Mouse (Mus musculus): Measurements from ENCODE around the gene Gm47996. TPM values are rescaled to one million over a fixed set of nuclear protein-coding genes. Genes with fewer than 3 reads are reported as not detected.
"Not testable (repeated sequence)": the region's sequence is repeated elsewhere in the genome, so short reads cannot be mapped to it uniquely, and the experiment has no call there.

Gene Gm47996
- polyA plus RNA-seq, 1 experiment from 2014 or later, result not detected

DNA sequence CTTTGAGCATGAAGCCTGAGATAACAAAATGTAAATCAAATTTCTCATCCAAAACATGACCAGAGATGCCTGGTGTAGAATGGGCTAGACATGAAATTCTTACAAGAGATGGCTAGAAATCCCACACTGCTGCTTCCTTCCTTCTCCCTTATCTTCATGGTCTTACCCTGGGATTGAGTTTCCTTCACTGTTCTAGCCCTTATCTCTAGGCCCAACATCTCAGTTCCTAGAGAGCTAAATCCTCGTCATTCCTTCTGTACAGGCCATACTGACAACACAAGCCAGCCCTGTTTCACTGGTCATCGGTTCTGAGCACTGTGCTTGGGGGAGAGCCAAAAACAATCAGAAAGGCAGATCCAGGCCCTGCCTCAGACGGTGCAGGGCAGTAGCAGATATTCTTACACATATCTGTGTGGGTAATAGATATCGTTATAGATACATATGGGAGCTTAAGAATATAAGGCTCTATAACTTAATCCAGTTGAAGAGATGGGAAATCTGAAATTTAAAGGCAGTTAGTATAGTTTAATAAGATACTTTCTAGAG, 23.0 kb upstream of the Gm47996 start:
- not testable (repeated sequence) for H3K27ac ChIP-seq, H3K36me3 ChIP-seq
- 76% methylated on average over 4 of the region's 4 CpGs for WGBS

DNA sequence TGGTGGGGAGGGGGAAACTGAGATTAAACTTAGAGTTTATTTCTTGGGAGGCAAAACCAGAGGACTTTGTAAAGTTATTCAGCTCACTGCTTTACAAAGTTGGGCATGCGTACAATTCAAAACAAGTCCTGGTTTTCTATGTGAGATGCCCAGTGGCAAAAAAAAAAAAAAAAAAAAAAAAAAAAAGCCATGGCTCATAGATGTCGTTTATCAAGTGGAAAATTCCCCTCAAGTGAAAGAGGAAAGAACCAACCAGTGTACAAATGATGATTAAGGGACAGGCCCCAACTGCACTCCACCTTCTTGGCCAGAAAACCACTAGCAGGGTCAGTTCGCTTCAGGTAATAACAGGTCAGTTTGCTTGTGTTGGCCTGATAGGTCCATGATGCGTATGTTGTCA, 21.5 kb upstream of the Gm47996 start:
- Histone ChIP-seq H3K27ac (no peak overlapping the region), H3K27me3 (replicated peaks) (no peaks in the 10 kb centered on the region), H3K4me1 (replicated peaks) (no peaks in the 10 kb centered on the region), H3K36me3 (no peaks in the 10 kb centered on the region), H3K4me2 (replicated peaks) (no peak overlapping the region), H3K9ac (no peak overlapping the region), H3K4me3 (replicated peaks) (no peak overlapping the region), H3K9me3 (no peaks in the 10 kb centered on the region)
- 86% methylated on average over 4 of the region's 4 CpGs for WGBS
- no peak for ATAC-seq

More for the DNA sequence above, 23.0 kb upstream of the Gm47996 start:
- H3K9ac ChIP-seq; H3K4me2 ChIP-seq (replicated peaks); H3K4me3 ChIP-seq (replicated peaks); H3K27me3 ChIP-seq (replicated peaks); ATAC-seq; H3K4me1 ChIP-seq (replicated peaks); H3K9me3 ChIP-seq: not testable (repeated sequence)

DNA sequence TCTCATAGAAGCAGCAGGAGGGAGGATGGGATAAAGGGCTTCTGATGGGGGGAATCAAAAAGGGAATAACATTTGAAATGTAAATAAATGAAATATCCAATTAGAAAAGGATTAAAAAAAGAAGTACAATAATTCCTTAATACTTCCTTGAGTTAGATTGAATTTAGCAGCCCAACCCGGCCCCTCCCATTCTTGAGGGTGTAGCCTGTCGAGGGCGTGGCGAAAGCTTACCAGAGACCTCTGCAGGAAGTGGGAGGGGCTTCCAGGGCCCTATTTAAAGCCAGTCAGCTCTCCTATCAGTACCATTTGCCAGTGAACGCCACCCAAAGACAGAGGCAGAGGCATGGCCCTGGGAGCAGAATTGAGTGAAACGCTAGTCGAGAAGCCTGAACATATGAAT, 17.9 kb upstream of the Gm47996 start, which contains the start of gene Gm8947:
Gm8947 (plus strand) TSS at position 302 of the 400 bp plus-strand sequence.
- ATAC-seq; H3K9ac ChIP-seq; H3K4me2 ChIP-seq (replicated peaks); H3K27me3 ChIP-seq (replicated peaks); H3K27ac ChIP-seq; H3K36me3 ChIP-seq; H3K4me3 ChIP-seq (replicated peaks); H3K4me1 ChIP-seq (replicated peaks); H3K9me3 ChIP-seq: not testable (repeated sequence)
- WGBS, result 92% methylated on average over 3 of the region's 7 CpGs

DNA sequence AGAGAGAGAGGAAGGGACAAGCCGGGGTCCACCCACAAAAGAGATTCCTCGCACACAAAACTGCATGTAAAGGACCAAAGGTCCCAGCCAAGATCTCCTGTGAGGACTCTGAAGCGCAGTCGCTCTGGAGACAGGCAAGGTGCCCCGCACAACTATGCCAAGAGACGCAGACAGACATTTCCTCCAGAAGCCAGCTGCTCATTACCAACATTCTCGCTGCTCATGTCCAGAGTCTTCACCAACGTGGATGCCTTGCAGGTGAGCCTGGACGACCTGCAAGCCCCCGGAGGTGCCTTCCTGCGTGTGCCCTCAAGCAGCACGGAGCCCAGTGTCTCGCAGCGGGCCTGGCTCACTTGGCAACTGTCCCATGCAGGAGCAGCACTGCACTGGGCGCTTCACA, 17.2 kb upstream of the Gm47996 start:
- H3K4me1 ChIP-seq (replicated peaks); H3K9ac ChIP-seq; H3K9me3 ChIP-seq; H3K4me2 ChIP-seq (replicated peaks); ATAC-seq; H3K27me3 ChIP-seq (replicated peaks); H3K4me3 ChIP-seq (replicated peaks); H3K27ac ChIP-seq; H3K36me3 ChIP-seq: not testable (repeated sequence)
- 93% methylated on average over 15 of the region's 15 CpGs for WGBS

DNA sequence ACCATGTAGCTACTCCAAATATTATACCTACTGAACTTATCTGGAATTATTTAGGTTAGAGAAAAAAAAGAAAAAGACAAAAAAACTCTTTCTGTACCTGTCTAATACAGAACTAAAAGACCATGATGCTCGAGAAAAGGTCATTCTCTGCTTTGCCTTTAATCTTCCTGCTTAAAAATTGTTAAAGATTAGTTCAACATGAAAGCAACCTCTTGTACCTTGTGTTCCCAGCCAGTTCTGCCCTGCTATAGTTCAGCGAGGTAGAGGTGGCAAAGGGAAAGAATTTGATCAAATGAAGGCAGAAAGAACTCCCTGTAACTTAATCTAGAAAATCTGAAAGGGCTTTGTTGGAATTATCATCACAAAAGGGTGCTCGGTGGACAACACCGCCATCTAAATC, 13.9 kb upstream of the Gm47996 start:
- not testable (repeated sequence) for H3K27ac ChIP-seq; H3K36me3 ChIP-seq; H3K4me2 ChIP-seq (replicated peaks); ATAC-seq; H3K4me3 ChIP-seq (replicated peaks); H3K27me3 ChIP-seq (replicated peaks); H3K9me3 ChIP-seq; H3K9ac ChIP-seq; H3K4me1 ChIP-seq (replicated peaks)
- WGBS, result 79% methylated on average over 4 of the region's 4 CpGs

DNA sequence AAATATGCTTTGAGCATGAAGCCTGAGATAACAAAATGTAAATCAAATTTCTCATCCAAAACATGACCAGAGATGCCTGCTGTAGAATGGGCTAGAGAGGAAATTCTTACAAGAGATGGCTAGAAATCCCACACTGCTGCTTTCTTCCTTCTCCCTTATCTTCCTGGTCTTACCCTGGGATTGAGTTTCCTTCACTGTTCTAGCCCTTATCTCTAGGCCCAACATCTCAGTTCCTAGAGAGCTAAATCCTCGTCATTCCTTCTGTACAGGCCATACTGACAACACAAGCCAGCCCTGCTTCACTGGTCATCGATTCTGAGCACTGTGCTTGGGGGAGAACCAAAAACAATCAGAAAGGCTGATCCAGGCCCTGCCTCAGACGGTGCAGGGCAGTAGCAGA, 13.2 kb upstream of the Gm47996 start:
- H3K27ac ChIP-seq; H3K4me3 ChIP-seq (replicated peaks); H3K9ac ChIP-seq; H3K27me3 ChIP-seq (replicated peaks); H3K4me2 ChIP-seq (replicated peaks); H3K4me1 ChIP-seq (replicated peaks); ATAC-seq; H3K36me3 ChIP-seq; H3K9me3 ChIP-seq: not testable (repeated sequence)
- 78% methylated on average over 3 of the region's 3 CpGs for WGBS

DNA sequence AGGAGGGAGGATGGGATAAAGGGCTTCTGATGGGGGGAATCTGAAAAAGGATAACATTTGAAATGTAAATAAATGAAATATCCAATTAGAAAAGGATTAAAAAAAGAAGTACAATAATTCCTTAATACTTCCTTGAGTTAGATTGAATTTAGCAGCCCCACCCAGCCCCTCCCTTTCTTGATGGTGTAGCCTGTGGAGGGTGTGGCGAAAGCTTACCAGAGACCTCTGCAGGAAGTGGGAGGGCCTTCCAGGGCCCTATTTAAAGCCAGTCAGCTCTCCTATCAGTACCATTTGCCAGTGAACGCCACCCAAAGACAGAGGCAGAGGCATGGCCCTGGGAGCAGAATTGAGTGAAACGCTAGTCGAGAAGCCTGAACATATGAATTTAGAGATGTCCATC, 11.8 kb upstream of the Gm47996 start, which contains the start of gene Gm47995:
Gm47995 (plus strand) TSS at position 329 of the 400 bp plus-strand sequence.
- H3K27me3 ChIP-seq (replicated peaks); H3K9ac ChIP-seq; H3K9me3 ChIP-seq; H3K36me3 ChIP-seq; H3K4me1 ChIP-seq (replicated peaks); H3K4me2 ChIP-seq (replicated peaks); ATAC-seq; H3K4me3 ChIP-seq (replicated peaks); H3K27ac ChIP-seq: not testable (repeated sequence)
- 71% methylated on average over 2 of the region's 4 CpGs for WGBS

DNA sequence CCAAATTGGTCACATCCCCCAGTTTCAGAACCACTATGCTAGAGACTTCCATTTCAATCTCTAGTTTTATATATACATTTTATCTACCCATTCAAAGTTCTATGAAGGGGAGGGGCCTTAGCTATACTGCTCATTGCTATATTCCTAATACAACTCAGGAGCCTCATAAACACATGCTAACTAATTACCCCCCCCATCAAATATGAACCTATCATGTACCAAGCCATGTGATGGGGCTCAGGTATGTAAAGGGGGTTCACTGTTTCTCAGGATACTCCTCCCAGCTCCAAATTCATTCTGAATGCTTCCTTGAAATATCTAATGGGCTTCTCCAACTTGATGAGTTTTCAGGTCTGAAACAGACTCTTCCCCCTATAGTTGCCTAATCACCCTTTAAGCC, 9.3 kb upstream of the Gm47996 start:
- H3K27me3 ChIP-seq (replicated peaks); H3K36me3 ChIP-seq; ATAC-seq; H3K27ac ChIP-seq; H3K4me3 ChIP-seq (replicated peaks); H3K9me3 ChIP-seq; H3K4me1 ChIP-seq (replicated peaks); H3K9ac ChIP-seq; H3K4me2 ChIP-seq (replicated peaks): not testable (repeated sequence)

DNA sequence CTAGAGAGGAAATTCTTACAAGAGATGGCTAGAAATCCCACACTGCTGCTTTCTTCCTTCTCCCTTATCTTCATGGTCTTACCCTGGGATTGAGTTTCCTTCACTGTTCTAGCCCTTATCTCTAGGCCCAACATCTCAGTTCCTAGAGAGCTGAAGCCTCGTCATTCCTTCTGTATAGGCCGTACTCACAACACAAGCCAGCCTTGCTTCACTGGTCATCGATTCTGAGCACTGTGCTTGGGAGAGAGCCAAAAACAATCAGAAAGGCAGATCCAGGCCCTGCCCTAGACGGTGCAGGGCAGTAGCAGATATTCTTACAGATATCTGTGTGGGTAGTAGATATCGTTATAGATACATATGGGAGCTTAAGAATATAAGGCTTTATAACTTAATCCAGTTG, 7.2 kb upstream of the Gm47996 start:
- H3K9me3 ChIP-seq; H3K27me3 ChIP-seq (replicated peaks); H3K27ac ChIP-seq; H3K4me3 ChIP-seq (replicated peaks); H3K36me3 ChIP-seq; H3K4me2 ChIP-seq (replicated peaks); H3K4me1 ChIP-seq (replicated peaks); H3K9ac ChIP-seq; ATAC-seq: not testable (repeated sequence)
- 76% methylated on average over 4 of the region's 5 CpGs for WGBS

DNA sequence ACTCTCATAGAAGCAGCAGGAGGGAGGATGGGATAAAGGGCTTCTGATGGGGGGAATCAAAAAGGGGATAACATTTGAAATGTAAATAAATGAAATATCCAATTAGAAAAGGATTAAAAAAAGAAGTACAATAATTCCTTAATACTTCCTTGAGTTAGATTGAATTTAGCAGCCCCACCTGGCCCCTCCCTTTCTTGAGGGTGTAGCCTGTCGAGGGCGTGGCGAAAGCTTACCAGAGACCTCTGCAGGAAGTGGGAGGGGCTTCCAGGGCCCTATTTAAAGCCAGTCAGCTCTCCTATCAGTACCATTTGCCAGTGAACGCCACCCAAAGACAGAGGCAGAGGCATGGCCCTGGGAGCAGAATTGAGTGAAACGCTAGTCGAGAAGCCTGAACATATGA, 6.1 kb upstream of the Gm47996 start, which contains the start of gene 3110040M04Rik:
3110040M04Rik (plus strand) TSS at position 304 of the 400 bp plus-strand sequence.
- not testable (repeated sequence) for H3K9ac ChIP-seq; H3K27ac ChIP-seq; H3K4me2 ChIP-seq (replicated peaks); H3K36me3 ChIP-seq; H3K9me3 ChIP-seq; ATAC-seq; H3K4me1 ChIP-seq (replicated peaks); H3K4me3 ChIP-seq (replicated peaks); H3K27me3 ChIP-seq (replicated peaks)
- no CpG with 5 or more reads among the region's 6 CpGs for WGBS

DNA sequence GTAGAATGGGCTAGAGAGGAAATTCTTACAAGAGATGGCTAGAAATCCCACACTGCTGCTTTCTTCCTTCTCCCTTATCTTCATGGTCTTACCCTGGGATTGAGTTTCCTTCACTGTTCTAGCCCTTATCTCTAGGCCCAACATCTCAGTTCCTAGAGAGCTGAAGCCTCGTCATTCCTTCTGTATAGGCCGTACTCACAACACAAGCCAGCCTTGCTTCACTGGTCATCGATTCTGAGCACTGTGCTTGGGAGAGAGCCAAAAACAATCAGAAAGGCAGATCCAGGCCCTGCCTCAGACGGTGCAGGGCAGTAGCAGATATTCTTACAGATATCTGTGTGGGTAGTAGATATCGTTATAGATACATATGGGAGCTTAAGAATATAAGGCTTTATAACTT, 1.4 kb upstream of the Gm47996 start:
- not testable (repeated sequence) for H3K9ac ChIP-seq; H3K27me3 ChIP-seq (replicated peaks); H3K4me3 ChIP-seq (replicated peaks); H3K9me3 ChIP-seq; H3K4me1 ChIP-seq (replicated peaks); H3K36me3 ChIP-seq; H3K4me2 ChIP-seq (replicated peaks); H3K27ac ChIP-seq
- ATAC-seq, result 0 out of 2 replicates have a peak, but pooled peaks have one; percentile 41
- WGBS, result 73% methylated on average over 4 of the region's 5 CpGs

DNA sequence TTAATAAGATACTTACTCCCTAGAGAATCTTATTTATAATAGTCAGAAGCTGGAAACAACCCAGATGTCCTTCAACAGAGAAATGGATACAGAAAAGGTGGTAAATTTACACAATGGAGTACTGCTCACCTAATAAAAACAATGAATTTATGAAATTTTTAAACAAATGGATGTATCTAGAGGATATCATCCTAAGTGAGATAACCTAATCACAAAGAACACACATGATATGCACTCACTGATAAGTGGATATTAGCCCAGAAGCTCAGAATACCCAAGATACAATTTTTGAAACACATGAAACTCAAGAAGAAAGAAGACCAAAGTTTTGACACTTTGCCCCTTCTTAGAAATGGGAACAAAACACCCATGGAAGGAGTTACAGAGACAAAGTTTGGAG, 987 bp upstream of the Gm47996 start:
- H3K4me2 ChIP-seq (replicated peaks), result not testable (repeated sequence)

DNA sequence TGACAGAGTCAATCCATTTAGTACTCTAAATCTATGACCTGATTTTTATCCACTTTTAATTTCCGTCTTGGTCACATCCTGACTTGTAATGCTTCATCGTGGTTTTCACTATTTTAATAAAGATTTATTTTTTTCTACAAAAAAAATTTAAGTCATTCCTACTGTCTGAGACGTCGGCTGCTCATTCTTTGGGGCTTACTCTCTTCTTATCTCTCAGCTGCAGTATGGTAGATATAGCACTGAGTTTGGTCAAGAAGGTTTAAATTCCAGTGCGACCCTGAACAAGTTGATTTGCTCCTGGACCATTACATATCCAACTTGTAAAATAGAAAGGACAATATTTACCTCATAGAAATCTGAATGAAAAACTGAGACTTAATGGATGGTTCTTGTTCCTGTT, 1.7 kb downstream of the Gm47996 start:
- ATAC-seq; H3K4me1 ChIP-seq (replicated peaks); H3K4me3 ChIP-seq (replicated peaks); H3K9me3 ChIP-seq; H3K36me3 ChIP-seq; H3K27ac ChIP-seq; H3K4me2 ChIP-seq (replicated peaks); H3K27me3 ChIP-seq (replicated peaks); H3K9ac ChIP-seq: not testable (repeated sequence)
- 83% methylated on average over 5 of the region's 5 CpGs for WGBS

More for the DNA sequence above, 987 bp upstream of the Gm47996 start:
- H3K4me3 ChIP-seq (replicated peaks); H3K27ac ChIP-seq; H3K9me3 ChIP-seq; H3K4me1 ChIP-seq (replicated peaks); ATAC-seq; H3K36me3 ChIP-seq; H3K27me3 ChIP-seq (replicated peaks); H3K9ac ChIP-seq: not testable (repeated sequence)

Data from intestine, embryonic 15.5 days (tissue).